Mouse (Mus musculus) midbrain, embryonic 15.5 days (tissue): ENCODE measurements at regions not wholly inside any gene's neighbourhood (a gene's known extent, or its start where the extent isn't known, plus 50 kb on each side); places are given as distances from the start of the nearest gene placed in this dataset.
A peak's percentile ranks its signal among the peaks of the same experiment; 100 is the strongest.
"Not testable (repeated sequence)": the region's sequence is repeated elsewhere in the genome, so short reads cannot be mapped to it uniquely, and the experiment has no call there.

Experiments
- ATAC-seq: fragments of 200-750 bp; cut with Nextera tagmentation; replicated peaks from 2 replicates; pipeline ENCODE4 v1.8.0; 2017; ENCODE audit warnings: moderate TSS enrichment
- H3K27ac ChIP-seq: fragments of 300-500 bp; sonication (generic); 2 replicates; pipeline ENCODE4 v1.5.1; 2015; ENCODE audit warnings: mild to moderate bottlenecking, inconsistent platforms
- H3K27me3 ChIP-seq: fragments of 300-500 bp; sonication (generic); replicated peaks from 2 replicates; pipeline ENCODE4 v1.6.1; 2015; ENCODE audit warnings: inconsistent platforms
- H3K36me3 ChIP-seq: fragments of 300-500 bp; sonication (generic); replicated peaks from 2 replicates; pipeline ENCODE4 v1.6.1; 2015; ENCODE audit warnings: inconsistent platforms
- H3K4me1 ChIP-seq: fragments of 300-500 bp; sonication (generic); 2 replicates; pipeline ENCODE4 v1.6.1; 2015; ENCODE audit warnings: inconsistent platforms
- H3K4me2 ChIP-seq: fragments of 300-500 bp; sonication (generic); 2 replicates; pipeline ENCODE4 v1.6.1; 2015; ENCODE audit warnings: inconsistent platforms, mild to moderate bottlenecking, moderate library complexity
- H3K4me3 ChIP-seq: fragments of 300-500 bp; sonication (generic); 2 replicates; pipeline ENCODE4 v1.5.1; 2015; ENCODE audit warnings: mild to moderate bottlenecking, inconsistent platforms
- H3K9ac ChIP-seq: fragments of 300-500 bp; sonication (generic); 2 replicates; pipeline ENCODE4 v1.6.1; 2015; ENCODE audit warnings: mild to moderate bottlenecking, inconsistent platforms
- H3K9me3 ChIP-seq: fragments of 300-500 bp; sonication (generic); 2 replicates; pipeline ENCODE4 v1.6.1; 2016; ENCODE audit warnings: inconsistent platforms
- WGBS: fragments of 180-500 bp; shearing (Covaris S2); methylation state at CpG from one replicate; pipeline ENCODE4 v1.1.7; 2015; ENCODE audit warnings: mixed read lengths; 5-methylcytosine and 5-hydroxymethylcytosine counted together

DNA sequence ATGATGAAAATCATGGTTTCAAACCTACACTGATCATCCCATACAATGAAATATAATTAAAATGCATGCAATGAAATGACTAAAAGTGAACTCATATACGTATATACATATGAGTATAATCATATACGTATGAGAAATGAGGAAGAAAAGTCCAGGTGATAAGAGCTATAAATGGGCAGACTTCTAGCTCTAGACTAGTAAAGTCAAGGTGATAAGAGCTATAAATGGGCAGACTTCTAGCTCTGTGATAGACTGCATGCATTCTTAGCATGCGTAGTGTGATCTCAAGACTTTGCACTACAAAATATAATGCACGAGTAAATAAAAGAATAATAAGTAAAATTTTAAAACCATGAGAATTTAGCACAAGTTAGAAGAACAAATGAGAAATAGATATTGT lies 606.2 kb upstream of the Gpc5 start:
- no peaks in the 10 kb centered on the region for H3K9me3 ChIP-seq
- no peak overlapping the region for H3K27ac ChIP-seq
- no peak overlapping the region for H3K4me3 ChIP-seq
- no peaks in the 10 kb centered on the region for H3K27me3 ChIP-seq
- no peaks in the 10 kb centered on the region for H3K36me3 ChIP-seq
- 0 out of 2 replicates have a peak, but pooled peaks cover 5% of the 10 kb centered on the region for H3K4me1 ChIP-seq
- no peak for ATAC-seq
- no peak overlapping the region for H3K4me2 ChIP-seq
- 95% methylated on average over 4 of the region's 4 CpGs for WGBS
- H3K9ac ChIP-seq, result no peak overlapping the region

- not testable (repeated sequence) for H3K9me3 ChIP-seq, H3K4me1 ChIP-seq, ATAC-seq, H3K4me2 ChIP-seq, H3K4me3 ChIP-seq, H3K36me3 ChIP-seq, H3K9ac ChIP-seq, H3K27me3 ChIP-seq, H3K27ac ChIP-seq
- 98% methylated on average over 3 of the region's 3 CpGs for WGBS
These were observed 598.6 kb upstream of the Gpc5 start for GRCm38 (mm10) chr14:114493371-114493770.

DNA sequence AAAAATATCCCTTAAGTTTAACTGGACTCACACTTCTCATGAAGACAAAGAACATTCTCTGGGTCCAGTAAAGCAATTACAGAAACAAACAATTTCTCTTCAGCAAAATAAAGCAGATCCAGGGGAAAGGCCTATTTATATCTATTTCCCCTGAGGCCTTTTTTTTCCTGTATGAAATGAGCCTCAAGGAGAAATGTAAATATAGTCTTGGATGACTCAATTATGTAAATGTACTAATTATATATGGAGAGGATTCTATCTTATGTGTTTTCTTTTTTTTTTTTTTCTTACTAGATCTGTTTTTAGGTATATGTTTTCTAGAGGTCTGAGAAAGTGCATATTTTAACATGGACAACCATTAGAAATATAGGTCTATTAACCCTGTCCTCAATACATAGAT lies 587.0 kb upstream of the Gpc5 start:
- no peak for ATAC-seq
- no peak overlapping the region for H3K4me3 ChIP-seq
- no peak overlapping the region for H3K9ac ChIP-seq
- no peaks in the 10 kb centered on the region for H3K36me3 ChIP-seq
- H3K27ac ChIP-seq, result no peak overlapping the region
- no peaks in the 10 kb centered on the region for H3K9me3 ChIP-seq
- no peak overlapping the region for H3K4me2 ChIP-seq
- H3K4me1 ChIP-seq, result no peaks in the 10 kb centered on the region
- no peaks in the 10 kb centered on the region for H3K27me3 ChIP-seq

DNA sequence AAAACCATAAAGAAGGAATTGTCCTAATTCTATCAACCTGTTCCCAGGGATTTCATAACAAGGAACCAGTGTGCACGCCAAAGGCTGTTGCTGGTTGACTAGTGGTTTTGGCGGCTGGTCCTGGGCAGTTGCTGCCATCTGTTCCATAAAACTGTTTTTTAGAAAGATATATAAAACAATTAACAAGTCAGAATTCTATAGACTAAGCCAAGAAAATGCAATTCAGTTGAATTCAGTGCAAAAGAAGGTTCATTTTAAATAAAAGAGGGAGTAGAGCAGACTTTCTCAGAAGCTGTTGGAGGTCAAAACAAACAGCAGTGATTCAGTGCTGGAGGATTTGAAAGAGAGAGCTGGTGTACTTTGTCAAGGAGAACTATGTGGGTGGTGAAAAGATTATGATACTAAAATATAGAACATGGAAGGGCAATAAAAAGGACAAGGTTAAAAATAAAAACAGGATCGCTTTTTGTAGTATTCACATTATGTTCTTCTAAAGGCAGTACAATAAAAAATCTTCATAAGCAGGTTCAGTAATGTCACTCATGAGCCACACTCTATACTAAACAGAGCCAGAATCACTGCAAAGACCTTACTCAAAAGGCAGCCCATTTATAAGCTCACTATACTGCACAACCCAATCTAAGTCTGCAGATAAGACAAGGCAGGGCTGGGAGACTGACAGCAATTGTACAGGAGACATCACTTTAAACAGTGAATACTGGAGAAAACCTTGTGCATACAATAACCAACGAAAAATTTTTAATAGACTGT lies 543.9 kb upstream of the Gpc5 start:
- Histone ChIP-seq H3K4me1 (no peaks in the 10 kb centered on the region), H3K4me3 (no peak overlapping the region), H3K4me2 (no peak overlapping the region), H3K9me3 (no peaks in the 10 kb centered on the region), H3K27me3 (no peaks in the 10 kb centered on the region), H3K27ac (no peak overlapping the region), H3K9ac (no peak overlapping the region), H3K36me3 (no peaks in the 10 kb centered on the region)
- WGBS, result 76% methylated on average over 4 of the region's 4 CpGs
- ATAC-seq, result no peak

DNA sequence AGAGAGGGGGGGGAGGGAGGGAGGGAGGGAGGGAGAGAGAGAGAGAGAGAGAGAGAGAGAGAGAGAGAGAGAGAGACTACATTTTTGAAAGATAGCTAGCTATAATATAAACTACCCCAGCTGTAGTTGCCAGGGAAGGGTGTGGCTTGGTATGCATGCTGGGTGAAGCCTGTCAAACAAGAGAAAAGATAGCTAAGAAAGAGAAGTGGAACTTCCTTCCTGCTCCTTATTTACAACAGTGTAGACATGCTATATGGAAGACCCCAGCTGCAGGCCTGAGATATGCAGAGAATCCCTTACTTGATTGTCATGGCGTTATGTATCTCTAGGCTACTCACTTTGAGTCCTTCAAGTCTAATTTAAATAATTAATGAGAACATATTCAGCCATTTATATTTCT lies 542.9 kb upstream of the Gpc5 start:
- H3K27me3 ChIP-seq, result no peaks in the 10 kb centered on the region
- H3K4me2 ChIP-seq, result no peak overlapping the region
- H3K4me3 ChIP-seq, result no peak overlapping the region
- 77% methylated on average over 1 of the region's 1 CpGs for WGBS
- ATAC-seq, result no peak
- no peak overlapping the region for H3K9ac ChIP-seq
- no peaks in the 10 kb centered on the region for H3K4me1 ChIP-seq
- H3K9me3 ChIP-seq, result no peaks in the 10 kb centered on the region
- H3K36me3 ChIP-seq, result no peaks in the 10 kb centered on the region
- no peak overlapping the region for H3K27ac ChIP-seq

DNA sequence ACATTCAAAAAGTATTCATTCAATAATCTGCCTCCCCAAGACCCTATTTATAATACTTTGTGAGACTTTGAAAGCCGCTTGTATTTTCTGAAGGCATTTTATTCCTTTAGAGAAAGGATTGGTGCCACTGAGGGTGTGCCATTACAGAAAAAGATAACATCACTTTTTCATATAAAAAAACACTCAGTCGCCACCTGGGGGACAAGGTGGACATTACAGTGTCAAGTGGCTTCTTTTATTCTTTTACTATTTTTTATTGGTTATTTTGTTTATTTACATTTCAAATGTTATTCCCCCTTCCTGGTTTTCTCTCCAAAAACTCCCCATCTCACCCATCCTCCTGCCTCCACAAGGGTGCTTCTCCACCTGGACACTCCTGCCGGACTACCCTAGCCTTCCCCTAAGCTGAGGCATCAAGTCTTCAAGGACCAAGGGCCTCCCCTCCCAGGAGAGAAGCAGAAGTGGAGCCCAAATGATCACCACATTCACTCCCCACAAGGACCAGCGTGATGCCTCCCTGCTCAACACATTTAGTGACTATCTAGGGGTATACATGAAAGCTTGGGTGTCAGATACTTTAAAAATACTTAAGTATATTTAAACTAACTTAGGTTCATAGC lies 525.5 kb upstream of the Gpc5 start:
- H3K36me3 ChIP-seq, result no peaks in the 10 kb centered on the region
- no peak for ATAC-seq
- H3K4me1 ChIP-seq, result 0 out of 2 replicates have a peak, but pooled peaks cover 4% of the 10 kb centered on the region
- no peak overlapping the region for H3K9ac ChIP-seq
- H3K4me3 ChIP-seq, result no peak overlapping the region
- H3K4me2 ChIP-seq, result no peak overlapping the region
- WGBS, result 47% methylated on average over 4 of the region's 4 CpGs
- H3K9me3 ChIP-seq, result no peaks in the 10 kb centered on the region
- H3K27me3 ChIP-seq, result no peaks in the 10 kb centered on the region
- no peak overlapping the region for H3K27ac ChIP-seq

DNA sequence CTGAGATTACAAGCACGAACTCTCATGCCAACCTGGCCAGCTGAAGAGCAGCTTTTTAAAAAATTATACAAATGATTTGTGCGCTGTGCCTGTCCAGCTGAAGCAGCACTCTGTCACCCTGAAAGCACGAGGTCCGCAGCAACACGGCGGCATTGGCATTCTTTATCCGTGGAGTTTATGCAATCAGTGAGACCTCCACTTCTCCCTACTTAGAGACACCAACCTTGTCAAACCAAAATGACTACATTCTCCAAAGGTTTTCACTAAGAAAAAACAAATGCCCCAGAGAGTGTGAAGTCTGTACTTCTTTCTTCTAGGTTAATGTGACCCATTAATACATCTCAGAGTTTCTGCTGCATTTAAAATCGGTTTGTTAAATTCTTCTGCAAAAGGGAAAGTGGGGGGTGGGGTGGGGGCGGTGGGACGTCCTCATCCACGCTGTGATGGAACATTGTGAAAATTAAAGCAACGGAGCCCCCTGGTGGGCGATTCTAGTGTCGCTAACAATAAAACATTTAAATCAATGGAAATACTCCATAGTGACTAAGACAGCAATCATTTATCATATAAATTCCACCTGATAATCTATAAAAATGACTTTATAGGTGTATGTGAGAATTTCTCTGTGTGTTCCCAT lies 524.2 kb upstream of the Gpc5 start:
- Histone ChIP-seq H3K4me1 (0 out of 2 replicates have a peak, but pooled peaks cover 4% of the 10 kb centered on the region), H3K27ac (no peak overlapping the region), H3K4me3 (peak overlapping the region; percentile 8; the same call in 1 of the 2 replicates), H3K9ac (no peak overlapping the region), H3K4me2 (peak overlapping the region; percentile 39), H3K36me3 (no peaks in the 10 kb centered on the region), H3K27me3 (no peaks in the 10 kb centered on the region), H3K9me3 (no peaks in the 10 kb centered on the region)
- peak; percentile 79 for ATAC-seq
- WGBS, result 17% methylated on average over 14 of the region's 14 CpGs

DNA sequence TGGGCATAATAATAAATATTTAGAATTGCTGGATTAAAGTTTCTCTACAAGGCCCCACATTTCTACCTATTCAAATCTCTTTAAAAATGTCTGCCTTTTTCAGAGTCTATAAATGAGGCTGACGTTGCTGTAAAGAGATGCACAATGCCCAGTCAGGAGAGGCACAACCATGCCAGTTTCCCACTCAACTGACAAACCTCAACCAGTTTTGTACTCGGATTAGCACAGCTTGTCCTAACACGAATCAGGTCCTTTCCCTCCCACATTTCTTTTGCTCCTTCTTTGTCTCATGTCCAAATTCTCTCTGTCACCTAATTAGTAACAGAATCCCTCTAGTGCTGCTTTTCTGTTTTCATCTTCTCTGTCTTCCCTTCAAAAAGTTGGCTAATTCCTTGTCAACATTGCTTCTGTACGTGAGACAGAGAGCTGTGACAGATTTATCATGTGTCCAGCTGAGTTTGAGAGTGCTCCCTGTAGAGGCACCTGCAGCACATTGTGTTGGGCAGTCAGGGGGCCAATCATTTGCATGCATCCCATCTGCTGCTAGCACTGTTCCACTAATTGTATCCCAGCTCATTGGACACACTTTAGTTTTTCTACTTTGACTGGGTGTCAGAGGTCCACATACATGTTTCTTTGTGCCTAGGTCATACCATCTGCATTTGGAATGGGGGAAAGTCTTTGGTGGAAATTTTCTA lies 504.5 kb upstream of the Gpc5 start:
- Histone ChIP-seq H3K27ac (no peak overlapping the region), H3K4me1 (no peaks in the 10 kb centered on the region), H3K36me3 (no peaks in the 10 kb centered on the region), H3K4me3 (no peak overlapping the region), H3K9ac (no peak overlapping the region), H3K4me2 (no peak overlapping the region), H3K27me3 (no peaks in the 10 kb centered on the region), H3K9me3 (no peaks in the 10 kb centered on the region)
- 10% methylated on average over 4 of the region's 4 CpGs for WGBS
- ATAC-seq, result peak; percentile 39; the same call in 1 of the 2 replicates

- H3K4me3 ChIP-seq, result no peak overlapping the region
- H3K9ac ChIP-seq, result no peak overlapping the region
- H3K27me3 ChIP-seq, result no peaks in the 10 kb centered on the region
- no peak overlapping the region for H3K4me2 ChIP-seq
- no peaks in the 10 kb centered on the region for H3K4me1 ChIP-seq
- no peaks in the 10 kb centered on the region for H3K36me3 ChIP-seq
- WGBS, result 73% methylated on average over 4 of the region's 4 CpGs
- H3K9me3 ChIP-seq, result no peaks in the 10 kb centered on the region
- no peak for ATAC-seq
- no peak overlapping the region for H3K27ac ChIP-seq
These were observed 482.7 kb upstream of the Gpc5 start for GRCm38 (mm10) chr14:114609296-114609695.

DNA sequence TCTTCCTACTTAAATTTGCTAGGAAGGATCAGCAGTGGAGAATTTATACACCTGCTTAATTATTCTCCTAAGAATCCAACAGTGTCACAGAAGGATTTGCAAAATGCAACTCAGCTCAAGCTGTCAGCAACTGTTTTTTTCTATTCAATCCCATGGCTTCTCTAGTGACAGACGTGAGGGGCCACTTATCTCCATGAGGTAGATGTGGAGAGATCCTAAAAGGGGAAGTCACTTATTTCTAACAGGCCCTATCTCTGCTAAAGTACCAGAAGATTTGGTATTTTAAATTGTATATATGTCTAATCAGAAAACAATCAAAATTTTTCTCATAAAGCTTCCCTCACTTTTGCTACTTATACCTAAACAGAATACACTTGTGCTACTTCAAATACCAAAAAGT lies 479.6 kb upstream of the Gpc5 start:
- no peak for ATAC-seq
- Histone ChIP-seq H3K4me2 (no peak overlapping the region), H3K9me3 (no peaks in the 10 kb centered on the region), H3K27ac (no peak overlapping the region), H3K4me3 (no peak overlapping the region), H3K36me3 (no peaks in the 10 kb centered on the region), H3K27me3 (no peaks in the 10 kb centered on the region), H3K9ac (no peak overlapping the region), H3K4me1 (no peaks in the 10 kb centered on the region)
- 38% methylated on average over 1 of the region's 1 CpGs for WGBS

GRCm38 (mm10) chr14:114656636-114657035 lies 435.4 kb upstream of the Gpc5 start:
- 45% methylated on average over 1 of the region's 1 CpGs for WGBS
- Histone ChIP-seq H3K9ac (no peak overlapping the region), H3K4me3 (no peak overlapping the region), H3K4me2 (no peak overlapping the region), H3K9me3 (no peaks in the 10 kb centered on the region), H3K4me1 (no peaks in the 10 kb centered on the region), H3K27ac (no peak overlapping the region), H3K27me3 (no peaks in the 10 kb centered on the region), H3K36me3 (no peaks in the 10 kb centered on the region)
- ATAC-seq, result no peak

DNA sequence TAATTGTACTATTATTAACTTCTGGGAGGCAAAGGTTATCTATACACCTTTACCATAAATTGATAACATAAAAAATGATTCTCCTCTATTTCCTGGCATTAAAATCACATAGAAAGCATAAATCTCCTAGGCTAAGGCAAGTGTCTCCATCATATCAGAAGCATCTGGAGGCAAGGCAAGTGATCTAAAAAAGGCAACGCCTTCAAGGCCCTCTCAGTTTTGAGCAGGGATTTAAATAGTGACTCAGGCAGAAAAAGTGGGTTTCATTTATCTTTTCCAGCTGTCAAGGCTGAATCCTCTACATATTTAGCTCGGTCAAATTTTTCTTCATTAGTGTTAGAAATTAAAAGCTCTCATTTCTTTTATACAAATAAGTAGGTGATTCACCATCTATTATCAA lies 430.0 kb upstream of the Gpc5 start:
- no peaks in the 10 kb centered on the region for H3K4me1 ChIP-seq
- no peaks in the 10 kb centered on the region for H3K9me3 ChIP-seq
- H3K27me3 ChIP-seq, result no peaks in the 10 kb centered on the region
- H3K9ac ChIP-seq, result no peak overlapping the region
- H3K4me2 ChIP-seq, result no peak overlapping the region
- ATAC-seq, result no peak
- H3K27ac ChIP-seq, result no peak overlapping the region
- no peaks in the 10 kb centered on the region for H3K36me3 ChIP-seq
- H3K4me3 ChIP-seq, result no peak overlapping the region
- 76% methylated on average over 2 of the region's 2 CpGs for WGBS
